Mouse (Mus musculus) gastrocnemius, postnatal 4 days (tissue): ENCODE measurements around the gene Samd14. TPM values are rescaled to one million over a fixed set of nuclear protein-coding genes. Genes with fewer than 3 reads are reported as not detected.
"Not testable (repeated sequence)": the region's sequence is repeated elsewhere in the genome, so short reads cannot be mapped to it uniquely, and the experiment has no call there.

Source experiments
- DNase-seq, 2 experiments: peaks; one replicate each; pipeline ENCODE4 v3.0.0; 2021 to 2022; ENCODE audit warnings: low spot score in 2 of 2, mixed read lengths in 2 of 2
- long read RNA-seq, 2 experiments: library from polyadenylated mRNA; stranded (forward); transcript quantifications; one replicate each; pipeline ENCODE4 v2.0.0; 2021
- total RNA-seq, 2 experiments: library from RNA; stranded (reverse); gene quantifications; 2 replicates each; pipeline ENCODE4 v1.2.3; 2021

Gene Samd14
- 10 to 100 TPM; 10.8 to 11.4 TPM for total RNA-seq
- long read RNA-seq, experiment 1, transcript Samd14-201 (10 exons, 3,318 nt): major isoform, 8 of 15 reads
- long read RNA-seq, experiment 1, partial matches to known transcripts: 3 of 15 reads
- long read RNA-seq, experiment 1, other reads (novel, unspliced or antisense): 4 of 15 reads
- long read RNA-seq, experiment 2, transcript Samd14-201 (10 exons, 3,318 nt): major isoform, 17 of 27 reads
- long read RNA-seq, experiment 2, partial matches to known transcripts: 6 of 27 reads
- long read RNA-seq, experiment 2, other reads (novel, unspliced or antisense): 4 of 27 reads

DNA sequence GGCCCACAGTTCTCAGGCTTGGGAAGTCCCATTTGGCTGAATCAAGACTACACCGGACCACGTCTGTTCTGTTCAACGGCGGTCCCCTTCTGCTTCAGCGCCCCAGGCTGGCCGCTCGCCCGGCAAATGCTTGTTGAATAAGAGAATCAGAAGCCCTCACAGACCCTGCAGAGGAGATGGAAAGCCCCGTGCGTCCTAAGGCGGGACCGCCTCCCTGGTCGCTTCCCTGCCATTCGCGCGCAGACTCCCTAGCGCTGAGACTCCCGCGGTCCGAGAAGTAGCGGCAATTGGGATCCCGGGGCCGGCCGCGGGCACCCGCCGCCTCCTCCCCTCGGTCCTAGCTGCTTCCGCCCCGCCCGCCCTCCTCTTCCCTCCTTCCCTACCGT, at the start of gene Samd14:
Gene Samd14 (plus strand): TSS at position 251 of the 386 bp plus-strand sequence.
- peak; percentile 58 to 74 for DNase-seq

DNA sequence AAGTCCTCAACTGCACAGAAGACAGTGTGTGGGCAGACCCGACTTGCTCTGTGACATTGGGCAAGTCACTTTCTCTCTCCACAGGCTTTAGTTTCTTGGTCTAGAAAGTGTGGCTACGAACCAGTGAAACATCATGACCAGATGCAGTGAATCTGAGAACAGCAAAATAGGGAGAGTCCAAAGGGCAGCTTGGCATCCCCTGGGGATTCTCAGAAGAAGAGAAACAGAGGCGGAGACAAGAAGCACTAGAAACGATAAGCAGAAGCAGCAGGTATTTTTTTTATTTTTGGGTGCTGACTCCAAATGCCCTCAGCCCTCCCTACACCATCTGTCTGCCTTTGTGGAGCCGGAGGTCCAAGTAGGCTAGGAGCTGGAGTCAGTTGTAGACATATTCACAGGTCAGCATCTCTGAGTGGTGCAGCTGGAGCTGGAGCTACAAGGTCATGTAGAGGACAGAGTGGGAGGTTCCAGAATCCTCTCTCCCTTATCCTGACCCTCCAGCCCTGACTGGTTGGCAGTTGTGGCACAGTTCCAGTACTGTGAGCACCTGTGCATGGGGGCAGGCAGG, 47.1 kb upstream of the Samd14 start:
- no peak for DNase-seq

DNA sequence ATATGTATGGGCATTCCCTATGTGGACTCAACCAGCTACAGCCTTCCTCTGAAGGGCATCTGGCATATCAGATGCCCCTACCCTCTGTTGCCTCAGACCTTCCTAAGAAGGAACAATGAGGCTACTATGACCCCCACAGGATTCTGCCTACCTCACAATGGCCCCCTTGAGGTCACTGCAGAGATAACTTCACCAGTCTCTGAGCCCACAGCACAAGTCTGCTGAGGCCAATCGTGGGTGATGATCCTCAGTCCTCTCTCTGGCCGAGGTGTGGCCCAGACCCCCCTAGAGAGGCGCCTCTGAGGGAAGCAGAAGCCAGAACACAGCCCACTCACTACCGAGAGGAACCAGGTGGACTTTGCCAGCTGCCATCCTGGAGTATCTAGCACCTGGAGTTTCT, 42.3 kb upstream of the Samd14 start, which contains the start of gene Hils1:
Gene Hils1 (plus strand): TSS at position 175 of the 400 bp plus-strand sequence.
- DNase-seq: no peak

DNA sequence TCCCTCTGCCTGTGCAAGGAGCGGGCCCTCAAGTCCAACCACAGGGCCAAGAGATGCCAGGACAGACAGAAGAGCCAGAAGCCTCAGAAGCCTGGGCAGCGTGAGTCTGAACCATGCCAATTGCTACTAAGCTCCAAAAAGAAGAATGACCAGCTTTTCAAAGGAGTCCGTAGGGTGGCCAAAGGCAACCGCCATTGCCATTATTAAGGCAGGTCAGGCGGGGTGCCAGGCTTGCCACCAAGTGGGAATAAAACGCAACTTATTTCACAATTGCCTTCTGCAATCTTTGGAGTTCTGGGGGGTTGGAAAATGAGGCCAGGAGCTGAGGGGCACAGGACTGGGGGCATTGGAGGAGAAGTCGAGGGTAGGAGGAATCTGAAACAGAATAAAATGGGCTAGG, 41.5 kb upstream of the Samd14 start:
- no peak for DNase-seq

DNA sequence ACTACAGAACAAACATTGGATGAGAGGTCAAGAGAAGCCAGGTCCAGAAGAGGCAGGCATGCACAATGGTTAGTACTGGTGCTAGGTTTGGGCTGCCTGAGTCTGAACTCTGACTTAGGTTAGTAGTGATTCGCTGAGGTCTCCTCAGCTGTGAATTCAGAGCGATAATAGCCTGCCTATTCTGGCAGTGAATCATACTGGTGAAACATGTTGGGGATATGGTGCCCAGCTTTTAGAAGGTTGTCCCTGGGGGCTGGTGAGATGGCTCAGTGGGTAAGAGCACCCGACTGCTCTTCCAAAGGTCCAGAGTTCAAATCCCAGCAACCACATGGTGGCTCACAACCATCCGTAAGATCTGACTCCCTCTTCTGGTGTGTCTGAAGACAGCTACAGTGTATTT, 40.0 kb upstream of the Samd14 start:
- not testable (repeated sequence) for DNase-seq

DNA sequence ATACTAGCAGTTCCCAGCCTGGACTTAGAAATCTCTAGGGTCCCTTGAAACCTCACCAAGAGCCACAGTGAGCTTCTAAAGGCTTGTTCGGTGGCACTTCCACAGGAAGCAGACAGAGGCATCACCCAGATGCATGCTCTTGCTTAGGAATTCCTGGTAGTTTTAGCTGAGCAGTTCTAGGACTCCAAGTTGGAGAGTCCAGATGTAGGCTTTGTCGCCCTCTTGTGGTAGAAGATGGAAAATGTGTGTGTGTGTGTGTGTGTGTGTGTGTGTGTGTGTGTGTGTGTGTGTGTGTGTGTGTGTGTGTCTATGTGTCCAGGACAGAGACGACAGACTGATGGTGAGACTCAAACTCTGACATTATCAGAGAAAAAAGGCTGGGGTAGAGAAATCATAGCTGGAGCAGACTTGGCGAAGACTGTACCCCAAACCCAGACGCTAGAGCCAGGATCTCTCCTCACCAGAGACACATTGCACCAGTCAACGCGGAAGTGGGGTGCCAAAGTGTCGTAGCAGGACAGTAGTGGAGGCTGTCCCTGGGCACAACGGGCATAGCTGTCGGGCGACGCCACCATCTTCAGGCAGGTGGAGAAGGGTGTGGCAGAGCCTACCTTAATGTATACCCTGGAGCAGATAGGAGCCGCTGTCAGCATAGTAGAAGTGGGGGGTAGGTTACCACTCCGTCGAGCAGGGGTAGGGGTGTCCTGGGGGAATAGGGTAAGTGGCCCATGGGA, 39.3 kb upstream of the Samd14 start:
- DNase-seq: peak in 1 of 2 experiments; percentile 78

DNA sequence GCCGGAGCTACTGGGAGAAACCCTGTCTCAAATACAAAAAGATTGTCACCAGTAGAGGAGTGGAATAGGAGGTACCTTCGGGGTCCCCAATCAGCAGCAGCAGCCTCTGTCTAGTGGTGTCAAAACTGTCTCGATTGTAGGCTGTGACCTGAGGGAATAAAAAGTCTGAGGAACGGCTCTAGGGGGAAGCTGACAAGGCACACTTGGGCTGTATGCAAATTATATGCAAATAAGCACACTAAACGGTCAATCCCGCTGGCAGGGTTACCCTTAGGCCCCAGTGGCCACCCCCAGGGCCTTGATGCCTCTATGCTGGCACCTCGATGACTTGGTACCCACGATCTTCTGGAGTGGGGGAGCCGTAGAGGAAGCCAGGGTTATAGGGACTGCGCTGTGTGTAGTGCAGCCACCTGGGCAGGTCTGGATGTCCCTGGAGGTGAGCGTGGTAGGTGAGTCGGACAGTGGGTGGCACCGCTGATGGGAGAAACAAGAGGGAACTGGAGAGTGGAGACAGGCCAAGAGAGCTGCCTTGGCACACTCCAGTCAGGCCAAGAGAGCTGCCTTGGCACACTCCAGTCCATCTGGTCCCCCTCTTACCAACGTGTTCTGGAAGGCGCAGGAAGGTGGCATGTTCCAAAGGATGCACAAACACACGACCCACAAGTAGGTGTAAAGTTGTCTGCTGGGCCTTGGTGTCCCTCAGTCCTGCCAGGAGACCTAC, 37.6 kb upstream of the Samd14 start:
- DNase-seq: no peak

DNA sequence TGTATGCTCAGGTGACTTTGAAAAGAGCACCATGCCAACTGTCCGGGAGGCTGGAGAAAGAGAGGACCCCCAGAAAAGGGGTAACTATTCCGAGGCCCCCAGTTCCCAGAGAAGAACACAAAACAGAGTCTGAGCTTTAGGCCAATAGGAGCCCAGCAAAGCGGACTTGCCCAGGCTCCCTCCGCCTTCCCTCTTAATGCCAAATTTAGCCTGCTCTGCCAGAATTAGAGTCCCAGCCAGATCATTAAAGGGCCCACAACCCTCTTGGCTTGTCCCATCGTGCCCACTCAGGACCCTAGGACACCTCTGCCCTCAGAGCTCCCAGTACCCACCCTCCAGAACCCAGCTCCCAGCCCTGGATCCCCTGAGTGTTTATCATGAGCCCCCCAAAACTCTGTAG, 36.8 kb upstream of the Samd14 start:
- DNase-seq: no peak

DNA sequence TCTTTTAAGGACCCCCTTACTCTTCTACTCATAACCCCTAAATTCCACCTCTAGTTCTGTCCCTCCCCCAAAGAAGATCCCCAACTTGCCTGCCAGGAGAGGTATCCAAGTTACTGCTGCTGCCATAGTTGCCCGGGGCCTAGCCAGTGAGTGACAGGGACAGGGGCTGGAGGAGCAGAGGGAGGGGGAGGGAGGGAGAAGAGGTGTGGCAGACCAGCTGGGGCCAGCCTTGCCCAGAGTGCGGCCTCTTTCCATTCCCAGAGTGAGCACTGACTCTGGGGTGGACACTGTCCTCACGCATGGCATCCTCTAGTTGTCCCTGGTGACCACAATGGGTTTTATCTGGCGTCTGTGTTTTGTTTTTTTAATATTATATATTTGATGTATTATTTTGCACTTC, 36.4 kb upstream of the Samd14 start:
- peak in 1 of 2 experiments; percentile 60 for DNase-seq

DNA sequence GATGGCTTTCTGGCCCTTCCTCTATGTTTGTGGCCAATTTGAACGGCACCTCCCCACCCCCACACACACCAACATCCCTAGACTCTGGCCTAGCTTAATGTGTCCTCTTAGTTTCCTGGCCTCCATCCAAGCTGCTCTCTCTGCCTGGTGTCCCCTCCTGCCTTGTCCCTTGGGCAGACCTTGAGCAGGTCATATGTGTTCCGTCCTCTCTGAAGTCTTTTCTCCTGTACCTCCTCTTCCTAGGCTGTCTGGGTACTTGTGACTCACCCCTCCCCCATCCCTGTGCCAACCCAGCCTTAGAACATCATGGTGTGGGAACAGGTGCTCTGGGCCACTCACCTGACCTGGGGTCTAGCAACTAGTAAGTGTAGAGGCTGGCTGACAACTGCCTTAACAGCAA, 34.7 kb upstream of the Samd14 start:
- no peak for DNase-seq

DNA sequence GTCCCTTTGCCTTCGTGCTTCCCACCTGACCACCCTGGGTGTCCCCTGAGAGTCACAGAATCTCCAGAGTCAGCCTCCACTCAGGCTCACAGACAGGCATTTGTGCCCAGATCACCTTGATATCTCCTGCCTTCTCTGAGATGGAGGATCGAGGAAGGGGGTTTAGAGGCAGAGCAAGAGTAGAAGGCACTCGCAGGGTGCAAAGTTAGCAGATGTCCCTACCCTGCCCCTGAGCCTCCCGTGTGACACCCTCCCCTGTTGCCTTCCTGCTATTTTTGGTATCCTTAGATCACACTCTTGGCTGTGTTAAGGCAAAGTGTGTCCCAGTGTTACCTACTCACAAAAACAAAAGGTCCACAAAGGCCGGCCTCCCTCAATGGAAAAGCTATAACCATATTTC, 33.5 kb upstream of the Samd14 start, which contains the start of gene Sgca:
Gene Sgca (minus strand): TSS at position 129 of the 400 bp plus-strand sequence.
- no peak for DNase-seq

DNA sequence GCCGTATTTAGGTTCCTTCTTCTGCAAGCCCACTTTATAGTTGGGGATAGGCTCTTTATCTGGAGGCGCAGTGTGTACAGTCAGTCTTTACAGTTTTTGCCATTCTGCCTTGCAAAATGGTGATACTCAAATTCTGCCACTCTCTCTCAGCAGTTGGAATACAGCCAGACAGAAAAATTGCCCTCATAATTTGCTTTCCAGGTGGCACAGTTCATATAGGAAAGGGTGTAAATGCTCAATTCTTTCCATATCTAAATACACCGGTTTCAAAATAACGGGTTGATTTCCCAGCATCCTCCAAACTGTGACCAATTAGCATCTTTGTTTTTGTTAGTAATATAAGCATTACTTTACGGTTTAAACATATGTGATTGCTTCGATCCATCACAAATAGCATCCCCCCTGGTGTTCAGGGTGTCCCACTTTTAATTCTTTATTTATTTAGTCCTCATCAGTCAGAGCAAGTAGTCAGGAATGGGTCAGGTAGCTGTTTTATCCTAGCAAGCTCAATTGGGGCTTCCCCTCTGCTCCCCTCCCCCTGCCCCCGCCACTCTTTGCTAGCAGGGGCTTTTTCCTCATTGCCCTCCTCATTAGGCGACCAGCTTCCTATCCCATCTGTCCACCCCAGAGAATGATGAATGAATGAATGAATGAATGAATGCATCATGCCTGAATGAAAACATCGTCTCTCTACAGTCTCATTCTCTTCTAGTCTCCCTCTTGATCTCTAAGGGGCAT, 31.3 kb upstream of the Samd14 start:
- DNase-seq: no peak

DNA sequence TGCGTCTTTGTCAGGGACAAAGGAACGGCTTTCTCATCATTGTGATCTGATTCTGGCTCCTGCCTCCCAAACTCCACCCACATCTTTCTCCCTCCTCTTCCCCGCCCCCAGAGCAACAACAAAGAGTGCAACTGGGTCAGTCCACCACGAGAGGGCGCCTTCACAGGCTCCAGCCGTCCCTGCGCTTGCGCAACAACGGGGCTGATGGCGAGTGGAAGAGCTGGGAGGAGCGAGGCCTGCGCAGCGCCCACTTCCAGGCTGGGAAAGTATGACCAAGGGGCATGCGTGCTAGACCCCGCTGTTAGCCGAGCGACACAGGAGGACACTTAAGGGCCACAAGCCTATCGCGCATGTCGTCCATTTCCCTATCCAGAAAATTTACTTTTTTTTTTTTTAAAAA, 30.7 kb upstream of the Samd14 start:
- peak; percentile 91 to 95 for DNase-seq

DNA sequence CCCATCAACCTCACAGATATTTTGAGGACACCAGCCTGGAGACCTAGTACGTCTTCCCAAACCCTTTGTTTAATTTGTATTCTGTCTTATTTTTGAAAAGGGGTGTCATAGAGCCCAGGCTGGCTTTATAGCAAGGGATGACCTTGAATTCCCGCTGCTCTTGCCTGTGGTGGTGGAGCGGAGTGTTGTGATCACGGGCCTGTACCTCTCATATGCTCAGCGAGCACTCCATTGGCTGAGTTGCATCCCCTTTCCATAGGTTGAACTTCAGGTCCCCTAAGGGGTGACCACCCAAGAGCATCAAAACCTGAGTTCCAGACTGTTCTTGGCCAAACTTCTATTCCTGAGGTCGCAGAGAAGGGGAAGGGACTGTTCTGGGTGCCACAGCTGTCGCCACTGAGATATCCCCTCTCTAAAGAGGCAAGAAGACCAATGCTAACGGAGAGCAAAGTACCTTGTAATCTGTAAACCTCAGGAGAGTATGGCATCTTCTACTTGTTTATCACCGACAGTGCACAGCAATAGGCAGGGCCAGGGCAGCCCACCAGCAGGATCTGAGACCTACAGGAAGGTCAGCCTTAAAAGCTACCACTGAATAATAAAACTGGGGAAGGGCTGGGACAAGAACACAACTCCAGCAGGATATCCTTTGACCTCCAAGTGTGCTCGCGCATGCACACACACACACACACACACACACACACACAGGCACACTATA, 30.1 kb upstream of the Samd14 start:
- DNase-seq: no peak

DNA sequence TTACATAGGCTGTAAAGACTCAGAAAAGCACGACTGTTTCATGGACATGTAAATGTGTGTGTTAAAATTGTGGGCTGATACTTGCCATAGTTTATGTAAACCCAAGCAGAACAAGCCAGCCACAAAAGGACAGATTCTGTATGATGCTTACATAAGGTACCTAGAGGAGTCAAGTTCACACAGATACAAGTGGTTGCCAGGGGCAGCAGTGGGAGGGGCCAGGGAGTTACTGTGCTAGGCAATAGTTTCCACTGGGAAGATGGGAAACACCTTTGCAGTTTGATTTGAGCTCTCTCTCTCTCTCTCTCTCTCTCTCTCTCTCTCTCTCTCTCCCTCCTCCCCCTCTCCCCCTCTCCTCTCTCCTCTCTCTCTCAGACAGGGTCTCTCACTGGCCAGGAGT, 24.5 kb upstream of the Samd14 start:
- no peak for DNase-seq

DNA sequence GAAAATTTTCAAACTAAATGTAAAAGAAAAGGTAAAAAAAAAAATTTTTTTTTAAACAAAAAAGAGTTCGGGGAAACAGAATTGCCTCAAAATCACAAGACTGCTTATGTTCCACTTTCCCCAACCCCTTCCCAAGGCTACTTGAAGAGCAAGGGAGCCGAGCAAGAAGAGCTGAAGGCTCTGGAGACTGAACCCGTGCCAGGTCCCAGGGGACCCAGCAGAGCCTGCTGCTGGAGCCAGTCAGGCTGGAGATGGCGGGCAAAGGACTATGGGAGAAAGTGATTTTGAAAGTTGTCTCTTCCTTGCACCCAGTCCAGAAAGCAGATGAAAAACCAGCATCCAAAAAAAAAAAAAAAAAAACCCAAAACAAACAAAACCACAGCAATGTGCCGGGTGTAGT, 23.9 kb upstream of the Samd14 start:
- DNase-seq: no peak

DNA sequence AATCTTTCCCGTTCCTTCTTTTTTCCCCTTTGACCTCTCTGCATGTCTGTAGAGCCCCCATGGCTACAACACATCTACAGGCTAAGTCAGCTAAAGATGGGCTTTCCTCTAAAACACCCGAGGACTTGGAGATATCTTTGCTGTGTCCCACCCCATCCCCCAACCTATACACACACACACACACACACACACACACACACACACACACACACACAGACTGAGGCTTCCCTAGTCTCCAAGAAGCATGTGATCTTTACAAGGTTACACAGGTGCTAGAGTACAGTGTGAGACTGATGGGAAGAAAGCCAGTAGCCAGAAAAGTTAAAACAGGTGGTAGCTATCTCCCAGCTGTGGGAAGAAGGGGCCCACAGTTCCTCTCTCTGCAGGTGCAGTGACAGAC, 23.2 kb upstream of the Samd14 start:
- DNase-seq: no peak

DNA sequence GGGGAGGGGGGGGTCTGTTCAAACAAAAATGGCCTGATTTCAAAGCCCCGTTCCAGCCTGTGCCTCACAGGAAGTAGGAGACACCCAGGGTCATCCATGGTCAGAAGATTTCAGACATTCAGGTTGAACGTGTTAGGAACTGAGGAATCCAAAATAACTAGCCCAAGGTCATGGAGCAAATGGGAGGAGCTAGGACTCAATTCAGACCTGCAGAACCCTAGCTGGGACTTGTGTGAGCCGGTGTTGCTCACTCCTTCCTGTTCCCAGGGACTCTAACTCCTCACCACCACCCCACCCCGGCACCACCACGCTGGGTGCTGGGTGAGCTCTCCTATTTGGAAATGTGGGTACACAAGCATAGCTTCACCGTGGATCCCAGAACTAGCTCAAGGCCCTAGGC, 22.3 kb upstream of the Samd14 start:
- no peak for DNase-seq

DNA sequence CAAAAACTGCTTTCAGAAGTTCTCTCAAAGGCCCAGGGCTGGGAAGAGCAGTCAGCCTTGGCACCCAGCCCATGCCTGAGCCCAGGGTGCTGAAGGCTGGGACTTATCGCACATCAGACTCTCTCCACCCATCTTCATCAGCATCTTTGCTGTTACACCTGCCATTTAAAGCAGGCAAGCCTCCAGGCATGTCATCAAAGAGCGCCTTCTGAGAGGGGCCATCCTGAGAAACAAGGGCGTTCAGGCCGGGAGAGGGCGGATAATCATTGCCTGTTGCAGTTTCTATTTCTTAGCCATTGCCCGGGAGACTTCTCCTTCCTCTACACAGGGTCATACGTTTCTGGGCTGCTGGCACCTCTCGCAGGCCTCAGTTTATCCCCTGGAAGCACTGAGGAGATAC, 21.8 kb upstream of the Samd14 start:
- no peak for DNase-seq
